Mouse (Mus musculus): ENCODE measurements around the gene D11Wsu47e. TPM values are rescaled to one million over a fixed set of nuclear protein-coding genes. Genes with fewer than 3 reads are reported as not detected.

D11Wsu47e gene
- polyA plus RNA-seq, 1 experiment: 11.4 TPM

DNA sequence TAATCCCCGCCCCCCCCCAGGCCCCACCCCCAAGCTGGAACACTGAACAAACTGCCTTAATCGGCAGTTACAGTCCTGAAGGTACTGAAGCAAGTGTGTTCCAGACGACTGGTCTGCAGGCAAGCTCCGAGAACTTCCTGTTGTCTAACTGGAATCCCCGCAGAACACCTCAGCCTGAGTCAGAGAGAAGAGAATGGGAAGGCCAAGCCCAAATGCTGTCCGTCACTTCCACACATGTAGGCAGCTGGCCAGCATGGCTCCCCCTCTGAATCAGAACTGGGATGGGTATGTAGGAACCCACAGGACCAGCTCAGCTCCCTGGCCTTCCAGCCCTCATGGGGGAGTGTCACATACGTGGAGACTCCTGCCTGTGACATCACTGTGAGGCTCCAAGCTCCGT, 45.7 kb downstream of the D11Wsu47e start:
- H3K4me1 ChIP-seq (ENCODE audit: control insufficient read depth, insufficient read depth, low read length): peaks cover 51% of the 10 kb centered on the region
- TF ChIP-seq CTCF (IDR thresholded peaks at IDR 0.05; ENCODE audit: low read depth, low read length) (no peak), POLR2A (IDR thresholded peaks at IDR 0.05; ENCODE audit: borderline replicate concordance, low read depth, low read length) (no peak)
- H3K4me3 ChIP-seq (ENCODE audit: insufficient read depth, low read length): no peak overlapping the region
- no peak overlapping the region for H3K27ac ChIP-seq (ENCODE audit: insufficient read depth, low read depth, low read length)

- H3K27ac ChIP-seq (ENCODE audit: insufficient read depth, low read depth, low read length): no peak overlapping the region
- TF ChIP-seq CTCF (IDR thresholded peaks at IDR 0.05; ENCODE audit: low read depth, low read length): no peak
- TF ChIP-seq POLR2A (IDR thresholded peaks at IDR 0.05; ENCODE audit: borderline replicate concordance, low read depth, low read length): no peak
- peaks cover 59% of the 10 kb centered on the region for H3K4me1 ChIP-seq (ENCODE audit: control insufficient read depth, insufficient read depth, low read length)
- no peak overlapping the region for H3K4me3 ChIP-seq (ENCODE audit: insufficient read depth, low read length)
Observed at GRCm38 (mm10) chr11:113730879-113731278, 46.7 kb downstream of the D11Wsu47e start.

DNA sequence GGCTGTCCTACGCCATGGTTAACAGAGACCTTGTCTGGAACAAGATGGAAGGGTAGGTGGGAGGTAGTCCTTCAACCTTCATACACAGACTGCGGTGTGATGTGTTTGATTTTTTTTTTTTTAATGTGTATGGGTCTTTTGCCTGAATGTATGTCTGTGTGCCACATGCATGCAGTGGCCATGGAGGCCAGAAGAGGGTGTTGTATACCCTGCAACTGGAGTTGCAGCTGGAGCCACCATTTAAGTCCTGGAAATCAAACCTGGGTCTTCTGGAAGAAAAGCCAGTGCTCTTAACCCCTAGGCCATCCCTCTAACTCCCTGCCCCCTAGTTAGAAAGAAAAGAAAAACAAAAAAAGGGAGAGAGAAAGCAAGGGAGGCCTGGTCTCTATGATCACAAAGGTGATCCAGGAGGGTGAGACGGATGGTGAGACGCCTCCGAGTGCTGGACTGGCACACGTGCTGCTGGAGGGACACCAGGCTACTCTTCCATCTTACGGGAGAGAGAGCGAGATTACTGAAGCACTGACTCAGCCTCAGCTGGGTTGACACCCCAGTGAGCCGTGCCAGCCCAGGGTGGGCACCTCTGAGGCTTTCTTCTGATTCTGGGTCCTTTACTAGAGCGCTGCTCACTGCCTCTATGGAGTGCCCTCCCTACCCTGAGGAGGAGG, 47.9 kb downstream of the D11Wsu47e start:
- H3K4me1 ChIP-seq (ENCODE audit: control insufficient read depth, insufficient read depth, low read length): peaks cover 64% of the 10 kb centered on the region
- TF ChIP-seq POLR2A (IDR thresholded peaks at IDR 0.05; ENCODE audit: borderline replicate concordance, low read depth, low read length) (no peak), CTCF (IDR thresholded peaks at IDR 0.05; ENCODE audit: low read depth, low read length) (no peak)
- no peak overlapping the region for H3K4me3 ChIP-seq (ENCODE audit: insufficient read depth, low read length)
- peak overlapping the region; percentile 80 for H3K27ac ChIP-seq (ENCODE audit: insufficient read depth, low read depth, low read length)

DNA sequence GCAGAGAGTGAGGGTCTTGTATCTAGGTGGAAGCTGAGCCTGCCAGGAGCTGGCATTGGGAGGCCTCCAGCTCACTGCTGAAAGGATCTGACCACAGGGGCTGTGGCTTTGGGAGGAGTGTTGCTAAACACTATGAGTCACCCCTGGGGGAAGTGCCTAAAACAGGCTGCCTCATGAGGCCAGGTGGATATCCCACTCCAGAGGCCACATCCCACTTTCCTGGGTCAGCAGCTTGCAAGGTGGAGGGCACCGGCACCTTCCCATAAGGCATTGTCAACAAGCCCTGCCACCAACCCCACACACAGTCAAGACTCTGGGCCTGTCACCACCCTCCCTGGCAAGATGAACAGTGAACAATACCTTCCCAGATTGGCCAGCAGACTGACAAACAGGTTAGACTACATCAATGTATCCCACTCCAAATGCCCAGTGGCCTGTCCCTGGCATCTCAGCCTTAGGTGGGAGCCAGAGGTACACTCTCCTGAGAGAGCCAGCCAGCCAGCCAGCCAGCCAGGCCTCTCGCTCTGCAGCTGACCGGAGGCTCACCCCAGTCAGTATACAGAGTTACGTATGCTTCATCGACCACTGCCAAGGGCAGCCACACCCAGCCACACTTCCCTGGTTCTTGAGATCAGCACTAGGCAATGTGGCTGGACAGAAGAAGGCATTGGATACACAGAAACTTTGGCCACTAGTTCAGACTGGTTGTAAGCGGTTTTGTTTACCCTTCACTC, 49.6 kb downstream of the D11Wsu47e start:
- Histone ChIP-seq H3K27ac (ENCODE audit: insufficient read depth, low read depth, low read length) (peak overlapping the region; percentile 80), H3K4me1 (ENCODE audit: control insufficient read depth, insufficient read depth, low read length) (peaks cover 79% of the 10 kb centered on the region), H3K4me3 (ENCODE audit: insufficient read depth, low read length) (peak overlapping the region; percentile 16)
- TF ChIP-seq POLR2A (IDR thresholded peaks at IDR 0.05; ENCODE audit: borderline replicate concordance, low read depth, low read length): no peak
- TF ChIP-seq CTCF (IDR thresholded peaks at IDR 0.05; ENCODE audit: low read depth, low read length): no peak

DNA sequence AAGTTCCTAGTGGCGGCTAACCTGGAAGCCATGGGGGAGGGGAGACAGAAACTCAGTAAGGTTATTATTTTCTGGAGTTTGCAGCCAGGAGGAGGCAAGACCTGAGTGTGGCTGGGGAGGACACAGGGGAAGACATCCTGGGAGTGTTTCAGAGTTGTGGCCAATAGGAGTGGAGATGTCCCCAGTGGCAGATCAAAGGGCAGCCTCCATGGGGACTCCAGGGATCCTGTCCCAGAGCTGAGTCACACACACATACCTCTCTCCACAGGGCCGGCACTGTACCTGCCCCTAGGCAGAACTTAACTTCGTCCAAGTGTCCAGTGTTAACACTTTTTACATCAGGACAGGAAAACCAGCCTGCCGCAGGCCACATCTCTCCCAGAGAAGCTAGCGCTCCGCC, 50.9 kb downstream of the D11Wsu47e start:
- Histone ChIP-seq H3K27ac (ENCODE audit: insufficient read depth, low read depth, low read length) (no peak overlapping the region), H3K4me3 (ENCODE audit: insufficient read depth, low read length) (no peak overlapping the region), H3K4me1 (ENCODE audit: control insufficient read depth, insufficient read depth, low read length) (peaks cover 84% of the 10 kb centered on the region)
- TF ChIP-seq POLR2A (IDR thresholded peaks at IDR 0.05; ENCODE audit: borderline replicate concordance, low read depth, low read length): no peak
- no peak for TF ChIP-seq CTCF (IDR thresholded peaks at IDR 0.05; ENCODE audit: low read depth, low read length)

DNA sequence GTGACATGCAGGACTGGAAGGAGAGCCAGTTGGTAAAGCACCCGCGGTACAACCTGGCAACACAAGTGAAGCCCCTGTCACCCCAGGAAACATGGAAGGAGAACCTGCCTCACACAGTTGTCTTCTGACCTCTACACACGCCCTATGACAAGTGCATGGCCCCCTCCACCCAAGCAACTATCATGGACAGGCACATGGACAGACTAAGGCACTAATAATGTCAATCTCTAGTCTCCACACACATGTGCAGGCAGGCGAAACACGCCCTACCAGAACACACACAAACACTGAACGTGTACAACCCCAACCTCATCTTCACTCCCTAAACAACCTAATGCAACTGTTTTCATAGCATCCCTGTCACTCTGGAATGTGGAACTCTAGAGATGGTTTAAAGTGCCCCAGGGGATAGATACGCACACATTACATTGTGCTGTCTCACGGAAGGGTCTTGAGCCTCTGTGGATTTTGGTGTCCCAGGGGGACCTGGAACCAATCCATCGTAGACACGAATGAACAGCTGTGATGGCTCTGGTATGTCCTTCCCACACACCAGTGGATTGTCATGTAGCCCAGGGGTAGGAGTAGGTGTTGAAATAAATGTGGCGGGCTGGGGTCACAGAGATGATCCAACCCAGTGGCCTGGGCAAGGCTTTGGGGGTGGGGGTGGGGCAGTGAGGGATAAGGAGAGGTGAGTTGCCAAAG, 52.8 kb downstream of the D11Wsu47e start:
- Histone ChIP-seq H3K4me1 (ENCODE audit: control insufficient read depth, insufficient read depth, low read length) (peaks cover 66% of the 10 kb centered on the region), H3K27ac (ENCODE audit: insufficient read depth, low read depth, low read length) (peak overlapping the region; percentile 8; the same call in 1 of the 2 replicates), H3K4me3 (ENCODE audit: insufficient read depth, low read length) (no peak overlapping the region)
- TF ChIP-seq POLR2A (IDR thresholded peaks at IDR 0.05; ENCODE audit: borderline replicate concordance, low read depth, low read length): no peak
- TF ChIP-seq CTCF (IDR thresholded peaks at IDR 0.05; ENCODE audit: low read depth, low read length): no peak

DNA sequence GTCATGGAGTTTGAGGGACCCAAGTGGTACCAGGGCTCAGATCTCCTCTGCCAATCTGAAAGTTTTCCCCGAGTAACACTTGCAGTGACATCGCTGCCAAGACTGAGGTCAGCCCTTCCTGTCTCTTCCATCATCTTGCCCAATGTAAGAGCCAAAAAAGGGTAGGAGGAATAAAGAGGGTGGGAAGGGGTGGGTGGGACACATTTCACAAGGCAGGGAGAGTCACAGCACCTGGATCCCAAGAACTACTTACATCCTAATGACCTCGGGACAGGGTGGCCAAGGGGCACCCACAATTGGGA, 53.3 kb downstream of the D11Wsu47e start:
- Histone ChIP-seq H3K4me3 (ENCODE audit: insufficient read depth, low read length) (no peak overlapping the region), H3K27ac (ENCODE audit: insufficient read depth, low read depth, low read length) (peak overlapping the region; percentile 51), H3K4me1 (ENCODE audit: control insufficient read depth, insufficient read depth, low read length) (peaks cover 61% of the 10 kb centered on the region)
- TF ChIP-seq CTCF (IDR thresholded peaks at IDR 0.05; ENCODE audit: low read depth, low read length): no peak
- TF ChIP-seq POLR2A (IDR thresholded peaks at IDR 0.05; ENCODE audit: borderline replicate concordance, low read depth, low read length): no peak

DNA sequence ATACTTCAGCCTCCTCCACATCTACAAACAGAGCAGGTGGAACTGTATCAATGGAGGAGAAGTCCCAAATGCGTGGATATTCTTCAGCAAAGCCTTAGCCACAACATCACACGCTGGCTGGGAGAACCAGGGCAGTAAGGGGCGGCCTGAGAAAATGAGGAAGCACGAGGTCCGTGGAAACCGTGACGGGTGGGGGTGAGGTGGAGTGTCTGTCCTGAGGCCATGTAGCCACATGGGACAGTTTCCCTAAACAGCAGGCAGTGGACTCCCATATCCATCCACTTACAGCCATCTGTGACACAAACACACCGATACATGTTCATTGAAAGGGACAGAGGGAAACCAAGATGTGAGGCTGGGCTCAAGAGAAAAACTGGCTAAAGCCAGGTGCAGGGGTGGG, 53.7 kb downstream of the D11Wsu47e start:
- Histone ChIP-seq H3K4me1 (ENCODE audit: control insufficient read depth, insufficient read depth, low read length) (peaks cover 57% of the 10 kb centered on the region), H3K27ac (ENCODE audit: insufficient read depth, low read depth, low read length) (peak overlapping the region; percentile 51), H3K4me3 (ENCODE audit: insufficient read depth, low read length) (no peak overlapping the region)
- TF ChIP-seq POLR2A (IDR thresholded peaks at IDR 0.05; ENCODE audit: borderline replicate concordance, low read depth, low read length): no peak
- TF ChIP-seq CTCF (IDR thresholded peaks at IDR 0.05; ENCODE audit: low read depth, low read length): no peak

GRCm38 (mm10) chr11:113739213-113739612, 55.0 kb downstream of the D11Wsu47e start:
- Histone ChIP-seq H3K4me1 (ENCODE audit: control insufficient read depth, insufficient read depth, low read length) (peaks cover 46% of the 10 kb centered on the region), H3K4me3 (ENCODE audit: insufficient read depth, low read length) (no peak overlapping the region), H3K27ac (ENCODE audit: insufficient read depth, low read depth, low read length) (no peak overlapping the region)
- TF ChIP-seq CTCF (IDR thresholded peaks at IDR 0.05; ENCODE audit: low read depth, low read length): no peak
- no peak for TF ChIP-seq POLR2A (IDR thresholded peaks at IDR 0.05; ENCODE audit: borderline replicate concordance, low read depth, low read length)

DNA sequence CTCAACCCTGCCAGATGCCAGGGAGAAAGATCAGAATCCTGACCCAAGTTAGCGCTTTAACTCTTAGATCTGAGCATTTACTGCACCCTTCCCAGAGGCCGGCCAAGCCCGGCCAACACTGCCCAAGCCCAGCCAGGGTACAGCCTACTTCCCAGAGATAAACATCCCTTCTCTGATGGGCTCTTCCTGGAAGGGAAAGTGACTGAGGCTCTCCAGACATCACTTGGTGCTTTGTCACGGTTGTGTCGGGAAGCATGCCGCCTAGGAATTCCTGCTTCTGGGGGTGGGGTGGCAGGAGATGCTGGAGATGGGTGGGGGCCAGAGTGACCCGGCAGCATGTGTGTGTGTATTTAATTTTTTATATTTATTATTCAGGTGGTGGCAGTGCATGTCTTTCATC, 55.9 kb downstream of the D11Wsu47e start:
- Histone ChIP-seq H3K27ac (ENCODE audit: insufficient read depth, low read depth, low read length) (no peak overlapping the region), H3K4me3 (ENCODE audit: insufficient read depth, low read length) (no peak overlapping the region), H3K4me1 (ENCODE audit: control insufficient read depth, insufficient read depth, low read length) (peaks cover 37% of the 10 kb centered on the region)
- TF ChIP-seq POLR2A (IDR thresholded peaks at IDR 0.05; ENCODE audit: borderline replicate concordance, low read depth, low read length) (no peak), CTCF (IDR thresholded peaks at IDR 0.05; ENCODE audit: low read depth, low read length) (no peak)
